Mouse (Mus musculus): ENCODE data around the gene Adgrv1. TPM values are rescaled to one million over a fixed set of nuclear protein-coding genes. Genes with fewer than 3 reads are reported as not detected.

Adgrv1 gene
- polyA plus RNA-seq, 1 experiment from 2014 or later = 5.6 TPM

GRCm38 (mm10) chr13:81109676-81110075, 523.3 kb downstream of the Adgrv1 start:
- WGBS = 82% methylated on average over 6 of the region's 6 CpGs
- Histone ChIP-seq H3K9me3 (ENCODE audit: control insufficient read depth, low read length) (no peaks in the 10 kb centered on the region), H3K4me3 (ENCODE audit: low read length) (no peak overlapping the region), H3K27ac (ENCODE audit: low read depth, low read length) (no peak overlapping the region), H3K36me3 (ENCODE audit: control insufficient read depth, insufficient read depth, low read length) (no peaks in the 10 kb centered on the region), H3K4me1 (ENCODE audit: control insufficient read depth, insufficient read depth, low read depth, low read length) (no peaks in the 10 kb centered on the region), H3K4me2 (ENCODE audit: low read length) (no peak overlapping the region), H3K9ac (ENCODE audit: low read depth, low read length) (no peak overlapping the region), H3K27me3 (replicated peaks; ENCODE audit: control insufficient read depth, insufficient read depth, low read length) (no peaks in the 10 kb centered on the region)
- ATAC-seq = no peak

GRCm38 (mm10) chr13:81108526-81109302, 524.2 kb downstream of the Adgrv1 start:
- Histone ChIP-seq H3K9me3 (ENCODE audit: control insufficient read depth, low read length) (no peaks in the 10 kb centered on the region), H3K36me3 (ENCODE audit: control insufficient read depth, insufficient read depth, low read length) (no peaks in the 10 kb centered on the region), H3K4me2 (ENCODE audit: low read length) (no peak overlapping the region), H3K4me1 (ENCODE audit: control insufficient read depth, insufficient read depth, low read depth, low read length) (no peaks in the 10 kb centered on the region), H3K27ac (ENCODE audit: low read depth, low read length) (no peak overlapping the region), H3K27me3 (replicated peaks; ENCODE audit: control insufficient read depth, insufficient read depth, low read length) (no peaks in the 10 kb centered on the region), H3K4me3 (ENCODE audit: low read length) (no peak overlapping the region), H3K9ac (ENCODE audit: low read depth, low read length) (no peak overlapping the region)
- ATAC-seq = no peak
- WGBS = 73% methylated on average over 8 of the region's 8 CpGs

- H3K4me1 ChIP-seq (ENCODE audit: control insufficient read depth, insufficient read depth, low read depth, low read length) = no peaks in the 10 kb centered on the region
- H3K9me3 ChIP-seq (ENCODE audit: control insufficient read depth, low read length) = no peaks in the 10 kb centered on the region
- no peak overlapping the region for H3K4me2 ChIP-seq (ENCODE audit: low read length)
- ATAC-seq = no peak
- H3K4me3 ChIP-seq (ENCODE audit: low read length) = no peak overlapping the region
- H3K27me3 ChIP-seq (replicated peaks; ENCODE audit: control insufficient read depth, insufficient read depth, low read length) = no peaks in the 10 kb centered on the region
- no peak overlapping the region for H3K27ac ChIP-seq (ENCODE audit: low read depth, low read length)
- 82% methylated on average over 5 of the region's 5 CpGs for WGBS
- H3K9ac ChIP-seq (ENCODE audit: low read depth, low read length) = no peak overlapping the region
- no peaks in the 10 kb centered on the region for H3K36me3 ChIP-seq (ENCODE audit: control insufficient read depth, insufficient read depth, low read length)
Measured at GRCm38 (mm10) chr13:81107436-81107835, 525.5 kb downstream of the Adgrv1 start.

- Histone ChIP-seq H3K9me3 (ENCODE audit: control insufficient read depth, low read length) (no peaks in the 10 kb centered on the region), H3K27ac (ENCODE audit: low read depth, low read length) (no peak overlapping the region), H3K36me3 (ENCODE audit: control insufficient read depth, insufficient read depth, low read length) (no peaks in the 10 kb centered on the region), H3K4me2 (ENCODE audit: low read length) (no peak overlapping the region), H3K4me1 (ENCODE audit: control insufficient read depth, insufficient read depth, low read depth, low read length) (no peaks in the 10 kb centered on the region), H3K27me3 (replicated peaks; ENCODE audit: control insufficient read depth, insufficient read depth, low read length) (no peaks in the 10 kb centered on the region), H3K9ac (ENCODE audit: low read depth, low read length) (no peak overlapping the region), H3K4me3 (ENCODE audit: low read length) (no peak overlapping the region)
- WGBS = 65% methylated on average over 4 of the region's 4 CpGs
- no peak for ATAC-seq
Measured at GRCm38 (mm10) chr13:81103794-81104193, 529.2 kb downstream of the Adgrv1 start.

GRCm38 (mm10) chr13:81096424-81096823, 536.5 kb downstream of the Adgrv1 start:
- Histone ChIP-seq H3K4me2 (ENCODE audit: low read length) (no peak overlapping the region), H3K9me3 (ENCODE audit: control insufficient read depth, low read length) (no peaks in the 10 kb centered on the region), H3K4me3 (ENCODE audit: low read length) (no peak overlapping the region), H3K9ac (ENCODE audit: low read depth, low read length) (no peak overlapping the region), H3K36me3 (ENCODE audit: control insufficient read depth, insufficient read depth, low read length) (no peaks in the 10 kb centered on the region), H3K27ac (ENCODE audit: low read depth, low read length) (no peak overlapping the region), H3K4me1 (ENCODE audit: control insufficient read depth, insufficient read depth, low read depth, low read length) (no peaks in the 10 kb centered on the region), H3K27me3 (replicated peaks; ENCODE audit: control insufficient read depth, insufficient read depth, low read length) (no peaks in the 10 kb centered on the region)
- 96% methylated on average over 2 of the region's 2 CpGs for whole genome bisulfite sequencing
- no peak for ATAC-seq

GRCm38 (mm10) chr13:81094513-81094912, 538.4 kb downstream of the Adgrv1 start:
- WGBS = 89% methylated on average over 6 of the region's 6 CpGs
- Histone ChIP-seq H3K4me1 (ENCODE audit: control insufficient read depth, insufficient read depth, low read depth, low read length) (no peaks in the 10 kb centered on the region), H3K27ac (ENCODE audit: low read depth, low read length) (no peak overlapping the region), H3K36me3 (ENCODE audit: control insufficient read depth, insufficient read depth, low read length) (no peaks in the 10 kb centered on the region), H3K27me3 (replicated peaks; ENCODE audit: control insufficient read depth, insufficient read depth, low read length) (no peaks in the 10 kb centered on the region), H3K4me3 (ENCODE audit: low read length) (no peak overlapping the region), H3K9me3 (ENCODE audit: control insufficient read depth, low read length) (no peaks in the 10 kb centered on the region), H3K4me2 (ENCODE audit: low read length) (no peak overlapping the region), H3K9ac (ENCODE audit: low read depth, low read length) (no peak overlapping the region)
- no peak for ATAC-seq

- no peaks in the 10 kb centered on the region for H3K27me3 ChIP-seq (replicated peaks; ENCODE audit: control insufficient read depth, insufficient read depth, low read length)
- H3K36me3 ChIP-seq (ENCODE audit: control insufficient read depth, insufficient read depth, low read length) = no peaks in the 10 kb centered on the region
- 96% methylated on average over 1 of the region's 1 CpGs for WGBS
Measured at GRCm38 (mm10) chr13:81090051-81090836, 542.7 kb downstream of the Adgrv1 start.

GRCm38 (mm10) chr13:81086969-81087682, 545.8 kb downstream of the Adgrv1 start:
- Histone ChIP-seq H3K4me2 (ENCODE audit: low read length) (no peak overlapping the region), H3K9ac (ENCODE audit: low read depth, low read length) (no peak overlapping the region), H3K4me1 (ENCODE audit: control insufficient read depth, insufficient read depth, low read depth, low read length) (no peaks in the 10 kb centered on the region), H3K27ac (ENCODE audit: low read depth, low read length) (no peak overlapping the region), H3K27me3 (replicated peaks; ENCODE audit: control insufficient read depth, insufficient read depth, low read length) (no peaks in the 10 kb centered on the region), H3K9me3 (ENCODE audit: control insufficient read depth, low read length) (no peaks in the 10 kb centered on the region), H3K4me3 (ENCODE audit: low read length) (no peak overlapping the region), H3K36me3 (ENCODE audit: control insufficient read depth, insufficient read depth, low read length) (no peaks in the 10 kb centered on the region)
- ATAC-seq = no peak
- 72% methylated on average over 2 of the region's 2 CpGs for WGBS

More at GRCm38 (mm10) chr13:81090051-81090836, 542.7 kb downstream of the Adgrv1 start:
- H3K4me2 ChIP-seq (ENCODE audit: low read length) = no peak overlapping the region
- H3K4me3 ChIP-seq (ENCODE audit: low read length) = no peak overlapping the region
- H3K27ac ChIP-seq (ENCODE audit: low read depth, low read length) = no peak overlapping the region
- no peaks in the 10 kb centered on the region for H3K4me1 ChIP-seq (ENCODE audit: control insufficient read depth, insufficient read depth, low read depth, low read length)
- ATAC-seq = no peak
- H3K9me3 ChIP-seq (ENCODE audit: control insufficient read depth, low read length) = no peaks in the 10 kb centered on the region
- no peak overlapping the region for H3K9ac ChIP-seq (ENCODE audit: low read depth, low read length)

- no peak for ATAC-seq
- Histone ChIP-seq H3K36me3 (ENCODE audit: control insufficient read depth, insufficient read depth, low read length) (no peaks in the 10 kb centered on the region), H3K4me3 (ENCODE audit: low read length) (no peak overlapping the region), H3K4me2 (ENCODE audit: low read length) (no peak overlapping the region), H3K27ac (ENCODE audit: low read depth, low read length) (no peak overlapping the region), H3K27me3 (replicated peaks; ENCODE audit: control insufficient read depth, insufficient read depth, low read length) (no peaks in the 10 kb centered on the region), H3K4me1 (ENCODE audit: control insufficient read depth, insufficient read depth, low read depth, low read length) (no peaks in the 10 kb centered on the region), H3K9me3 (ENCODE audit: control insufficient read depth, low read length) (no peaks in the 10 kb centered on the region), H3K9ac (ENCODE audit: low read depth, low read length) (no peak overlapping the region)
- WGBS = 72% methylated on average over 5 of the region's 5 CpGs
Measured at GRCm38 (mm10) chr13:81072214-81072613, 560.7 kb downstream of the Adgrv1 start.
